Mouse (Mus musculus) CH12F3 (cell line): ENCODE results near the gene Slco4a1.

Experiments
- in situ Hi-C: fragments of 300-500 bp; cut with MboI; formaldehyde crosslinking; loops from 2 replicates; pipeline ENCODE4 v1.14.3; 2020; ENCODE audit warnings: low sequenced_read_pairs

Gene Slco4a1

GRCm38 (mm10) chr2:180444957-180445785, 10.9 kb upstream of the Slco4a1 start:
- in situ Hi-C loops, result no loop called here

- in situ Hi-C loops, result no loop called here
Observed at GRCm38 (mm10) chr2:180445962-180446361, 10.1 kb upstream of the Slco4a1 start.

- in situ Hi-C loops, result no loop called here
Observed at GRCm38 (mm10) chr2:180449007-180449406, 7.0 kb upstream of the Slco4a1 start.

DNA sequence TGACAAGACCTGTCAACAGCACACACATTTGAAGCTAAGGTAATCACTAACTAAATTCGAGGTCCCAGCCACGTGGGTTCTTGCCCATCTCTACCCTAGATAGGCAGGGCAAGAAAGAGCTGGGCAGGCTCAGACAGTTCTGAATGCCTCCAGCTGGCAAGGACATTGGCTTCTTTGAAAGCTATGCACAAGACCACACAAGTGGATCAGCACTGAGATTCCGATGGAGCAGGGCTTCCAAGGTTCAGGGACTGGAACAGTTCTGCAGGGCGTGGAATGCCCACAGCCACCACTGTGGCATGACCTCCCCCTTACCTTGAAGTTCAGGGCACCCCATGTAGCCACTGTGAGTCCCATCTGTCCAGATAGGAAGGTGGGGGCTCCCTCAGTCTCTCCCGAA, 5.5 kb upstream of the Slco4a1 start:
- in situ Hi-C loops, result no loop called here

DNA sequence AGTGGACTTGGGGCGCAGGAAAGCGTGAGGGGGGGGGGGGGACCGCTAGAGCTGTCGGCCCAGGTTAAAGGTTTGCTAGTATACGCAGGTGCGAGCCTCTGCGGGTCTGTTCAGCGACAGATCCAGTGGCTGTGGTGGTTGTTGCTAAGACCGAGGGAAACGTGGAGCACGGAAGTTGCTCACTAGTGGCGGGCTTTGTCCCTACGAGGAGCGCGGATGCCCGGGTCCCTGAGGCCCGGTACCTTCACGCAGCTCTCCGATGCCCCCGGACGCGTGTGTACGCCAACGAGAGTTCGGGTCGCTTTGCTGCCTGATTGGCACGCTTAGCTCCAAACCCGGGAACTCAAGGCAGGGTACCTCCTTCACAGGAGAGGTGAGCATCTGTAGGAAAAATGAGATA, 660 bp downstream of the Slco4a1 start:
- in situ Hi-C loops, result no loop called here

DNA sequence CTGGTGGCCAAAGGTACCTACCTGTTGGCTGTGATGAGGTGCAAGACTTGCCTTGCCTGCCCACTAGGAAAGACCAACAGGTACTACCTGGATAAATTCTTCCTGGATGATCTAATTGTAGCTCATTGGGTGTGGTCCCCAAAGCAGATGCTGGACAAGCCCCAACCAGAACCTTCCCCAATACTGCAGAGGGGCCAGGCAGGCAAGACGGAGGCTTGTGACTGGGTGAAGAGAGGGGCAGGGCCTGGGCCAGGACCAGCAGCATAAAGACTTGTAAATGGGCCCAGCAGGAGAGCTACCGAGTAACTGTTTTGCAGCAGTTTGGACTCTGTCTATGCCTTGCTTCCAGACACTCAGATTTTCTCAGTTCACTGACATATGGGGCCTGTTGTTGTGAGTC, 1.6 kb downstream of the Slco4a1 start:
- in situ Hi-C loops, result no loop called here

GRCm38 (mm10) chr2:180459437-180459836, 3.4 kb downstream of the Slco4a1 start:
- in situ Hi-C loops, result no loop called here

- in situ Hi-C loops, result no loop called here
Observed at GRCm38 (mm10) chr2:180460801-180461200, 4.8 kb downstream of the Slco4a1 start.

- in situ Hi-C loops, result no loop called here
Observed at GRCm38 (mm10) chr2:180462593-180462992, 6.5 kb downstream of the Slco4a1 start.

DNA sequence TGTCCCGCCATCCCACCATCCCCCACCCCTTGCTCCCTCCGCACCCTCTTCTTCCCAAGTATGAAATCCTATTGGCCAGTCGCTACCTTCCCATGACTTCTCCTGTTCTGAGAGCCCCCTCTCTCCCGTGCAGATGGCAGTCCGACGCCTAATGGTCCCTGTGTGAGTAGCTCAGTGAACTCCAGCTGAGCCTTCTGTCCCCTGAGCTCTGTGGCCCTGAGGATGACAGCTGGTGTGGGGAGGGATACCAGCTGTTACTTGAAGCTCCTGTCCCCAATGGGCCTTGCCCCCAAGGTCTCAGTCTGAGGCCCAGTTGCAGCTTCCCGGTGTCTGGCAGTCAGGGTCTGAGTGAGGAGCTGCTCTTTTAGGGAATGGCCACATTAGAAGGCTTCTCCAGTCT, 10.5 kb downstream of the Slco4a1 start:
- in situ Hi-C loops, result no loop called here

- in situ Hi-C loops, result no loop called here
Observed at GRCm38 (mm10) chr2:180468871-180469270, 12.8 kb downstream of the Slco4a1 start.

- in situ Hi-C loops, result loop anchor here (10.0 kb wide), 1 partner anchor 105 kb away; no protein-coding TSS in a partner anchor
Observed at GRCm38 (mm10) chr2:180469768-180470167, 13.7 kb downstream of the Slco4a1 start.

DNA sequence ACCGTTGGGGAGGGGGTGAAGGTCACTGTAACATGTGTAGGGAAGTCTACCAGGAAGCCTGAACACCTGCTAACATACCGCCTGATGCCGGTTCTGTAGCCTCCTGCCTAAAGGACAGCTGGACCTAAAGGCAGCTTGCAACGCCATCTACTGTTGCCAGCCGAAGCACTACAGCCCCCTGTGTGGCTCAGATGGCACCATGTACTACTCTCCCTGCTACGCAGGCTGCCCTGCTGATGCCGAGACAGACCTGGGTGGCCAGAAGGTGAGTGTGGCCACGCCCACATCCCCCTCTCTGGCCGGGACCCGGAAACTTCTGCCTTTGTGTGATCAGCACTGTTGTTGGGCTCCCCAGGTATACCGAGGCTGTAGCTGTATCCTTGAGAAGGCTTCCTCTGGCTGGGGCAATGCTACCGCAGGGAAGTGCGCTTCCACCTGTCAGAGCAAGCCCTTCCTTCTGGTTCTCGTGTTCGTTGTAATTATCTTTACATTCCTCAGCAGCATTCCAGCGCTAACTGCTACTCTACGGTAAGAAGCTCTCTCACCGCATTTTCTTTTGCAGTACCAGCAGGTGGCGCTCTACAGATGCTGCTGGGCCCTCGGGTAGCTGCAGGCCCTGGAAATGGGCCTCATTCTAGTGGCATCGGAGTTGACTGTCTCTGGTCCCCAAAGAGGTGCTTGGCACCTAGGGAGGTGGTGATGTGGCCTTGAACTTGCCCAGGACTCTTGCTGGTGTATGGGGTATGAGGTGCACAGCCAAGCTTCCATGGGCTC, 16.4 kb downstream of the Slco4a1 start:
- in situ Hi-C loops, result loop anchor here (10.0 kb wide), 1 partner anchor 102 kb away; no protein-coding TSS in a partner anchor

GRCm38 (mm10) chr2:180473080-180473440, 17.0 kb downstream of the Slco4a1 start:
- in situ Hi-C loops, result loop anchor here (10.0 kb wide), 1 partner anchor 102 kb away; no protein-coding TSS in a partner anchor

- in situ Hi-C loops, result loop anchor here (10.0 kb wide), 1 partner anchor 100 kb away; no protein-coding TSS in a partner anchor
Observed at GRCm38 (mm10) chr2:180474864-180475263, 18.8 kb downstream of the Slco4a1 start.

DNA sequence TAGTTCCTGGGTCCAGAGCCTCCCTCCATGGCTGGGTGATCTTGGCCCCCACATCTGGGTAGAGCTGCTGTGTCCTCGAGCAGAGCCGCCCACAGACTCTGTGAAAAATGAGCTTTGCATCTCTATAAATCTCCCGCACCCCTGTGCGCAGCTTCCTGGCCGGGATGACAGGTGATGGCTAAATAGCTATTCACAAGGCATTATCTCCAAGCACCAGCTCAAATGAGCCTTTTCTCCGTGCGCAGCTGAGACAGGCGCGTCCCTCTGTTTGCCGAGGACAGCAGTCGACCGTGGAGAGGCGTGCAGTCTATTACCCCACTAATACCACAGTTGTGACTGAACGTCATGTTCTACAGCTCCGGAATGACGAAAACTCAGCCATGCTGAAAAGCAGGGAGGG, 26.2 kb downstream of the Slco4a1 start:
- in situ Hi-C loops, result no loop called here

DNA sequence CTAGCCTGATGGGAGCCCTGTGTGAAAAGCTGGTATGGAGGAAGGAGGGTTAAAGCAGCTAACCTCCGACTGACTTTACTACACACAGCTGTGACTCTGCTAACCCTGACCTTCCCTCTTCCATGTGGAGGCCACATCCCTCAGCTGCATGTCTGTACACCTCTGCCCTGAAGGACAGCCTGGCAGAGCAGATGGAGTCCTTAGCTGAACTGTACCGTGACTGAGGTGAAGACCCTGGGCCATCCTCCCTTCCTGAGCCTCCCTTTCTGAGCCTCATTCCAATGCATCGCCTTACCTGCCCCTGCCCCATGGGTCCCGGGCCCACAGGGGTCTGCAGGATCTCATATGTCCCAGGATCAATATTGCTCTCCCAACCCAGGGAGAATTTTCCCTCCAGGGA, 28.8 kb downstream of the Slco4a1 start:
- in situ Hi-C loops, result no loop called here

GRCm38 (mm10) chr2:180485306-180485705, 29.3 kb downstream of the Slco4a1 start:
- in situ Hi-C loops, result no loop called here

- in situ Hi-C loops, result no loop called here
Observed at GRCm38 (mm10) chr2:180488210-180488751, 32.2 kb downstream of the Slco4a1 start.

DNA sequence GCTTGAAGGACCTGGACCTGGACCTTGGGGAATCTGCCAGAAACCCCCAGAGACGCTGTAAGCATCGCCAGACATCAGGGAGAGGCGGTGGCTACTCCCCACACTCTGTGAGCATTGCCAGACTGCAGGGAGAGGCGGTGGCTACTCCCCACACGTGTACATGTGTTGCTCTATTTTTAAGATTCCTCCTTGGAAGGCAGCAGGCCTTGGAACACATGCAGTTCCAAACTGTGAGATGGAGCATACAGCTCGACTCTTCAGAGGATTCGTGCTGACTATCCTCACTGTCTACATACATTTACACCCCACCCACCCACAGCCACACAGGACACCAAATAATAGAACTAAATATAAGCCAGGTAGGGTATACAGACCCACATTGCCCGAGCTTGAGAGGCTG, 39.9 kb downstream of the Slco4a1 start:
- in situ Hi-C loops, result no loop called here

- in situ Hi-C loops, result loop anchor here (25.0 kb wide), 1 partner anchor 638 kb away; the partner anchor contains the start of gene Kcnq2
Observed at GRCm38 (mm10) chr2:180499741-180500140, 43.7 kb downstream of the Slco4a1 start, which contains the start of gene Ntsr1. Gene Ntsr1, plus strand, starts transcription at chr2:180499976.
